Mouse (Mus musculus): ENCODE data around the gene Hoxd1.

DNA sequence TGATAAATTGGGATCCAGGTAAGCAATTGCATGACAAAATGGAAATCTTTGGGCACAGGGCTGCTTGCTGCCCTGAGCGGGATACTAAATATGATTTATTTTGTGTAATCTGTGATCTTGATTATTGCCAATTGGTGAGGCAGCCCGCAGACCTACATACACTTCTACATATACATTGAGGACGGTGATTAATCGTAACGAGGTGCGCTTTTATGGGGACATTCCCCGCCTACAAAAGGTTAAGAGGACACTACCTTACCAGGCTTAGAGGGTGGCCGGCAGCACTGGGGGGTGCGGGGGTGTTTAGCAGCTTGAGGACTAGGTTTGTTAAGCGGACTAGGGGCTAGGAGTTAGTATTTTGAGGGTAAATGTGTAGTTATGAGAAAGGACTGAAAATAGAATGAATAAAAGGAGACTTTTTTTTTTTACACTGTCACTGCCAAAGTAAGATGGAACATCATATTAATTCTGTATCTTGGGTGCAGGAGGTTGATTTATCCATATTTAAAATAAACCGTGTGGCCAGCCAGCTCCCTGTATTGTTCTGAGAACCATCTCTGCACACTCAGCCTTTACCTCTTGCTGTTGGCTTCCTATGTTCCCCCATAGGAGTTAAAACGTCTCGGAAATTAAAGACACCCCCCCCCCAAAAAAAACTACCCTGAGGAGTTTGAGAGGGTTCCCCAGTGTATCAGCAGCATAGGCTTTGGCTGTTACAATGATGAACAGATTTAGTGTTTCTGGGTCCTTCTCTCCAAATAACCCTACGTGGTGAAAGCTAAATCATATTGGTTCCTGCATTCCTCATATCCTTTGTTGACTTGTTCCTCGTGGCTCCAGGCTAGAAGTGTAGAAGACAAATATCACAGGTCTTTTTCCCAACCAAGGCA, 25.8 kb upstream of the Hoxd1 start:
- TF ChIP-seq CTCF (IDR thresholded peaks at IDR 0.05; ENCODE audit: borderline replicate concordance, control insufficient read depth, extremely low read depth, insufficient read depth, low read length, poor library complexity) (no peak), POLR2A (IDR thresholded peaks at IDR 0.05; ENCODE audit: control insufficient read depth, extremely low read depth, insufficient read depth, low read length, poor library complexity) (no peak)

Measured in thymus, adult 2 months (tissue).